Mouse (Mus musculus) ovary, postnatal 36 days (tissue): Measurements from ENCODE around the gene Aebp1.

Experiments used
- DNase-seq: peaks from one replicate; pipeline ENCODE4 v3.0.0; 2022; ENCODE audit warnings: low spot score, mixed read lengths

Aebp1 gene

DNA sequence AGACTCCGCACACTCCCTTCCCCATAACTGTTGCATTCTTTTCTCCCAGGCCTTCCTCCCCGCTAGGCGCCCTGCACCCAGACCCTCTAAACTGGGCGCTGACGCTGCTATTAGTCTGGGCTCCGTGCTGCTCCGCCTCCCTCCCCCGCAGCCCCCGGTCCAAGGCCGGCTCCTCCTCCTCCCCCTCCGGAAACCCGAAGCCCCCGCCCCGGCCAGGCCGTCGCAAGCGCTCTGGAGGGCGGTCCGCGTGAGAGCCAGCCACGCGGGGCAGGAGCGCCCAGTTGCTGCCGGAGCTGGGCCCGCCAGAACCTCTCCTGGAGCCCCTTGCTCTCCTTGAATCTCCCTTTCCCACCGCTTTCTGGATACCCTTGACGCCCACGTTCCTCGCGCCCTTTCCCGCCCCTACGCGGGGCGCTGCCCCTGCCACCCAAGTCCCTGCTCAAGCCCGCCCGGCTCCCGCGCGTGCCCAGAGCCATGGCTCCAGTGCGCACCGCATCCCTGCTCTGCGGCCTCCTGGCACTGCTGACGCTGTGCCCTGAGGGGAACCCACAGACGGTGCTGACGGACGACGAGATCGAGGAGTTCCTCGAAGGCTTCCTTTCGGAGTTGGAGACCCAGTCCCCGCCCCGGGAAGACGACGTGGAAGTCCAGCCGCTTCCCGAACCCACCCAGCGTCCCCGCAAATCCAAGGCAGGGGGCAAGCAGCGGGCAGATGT, at the start of gene Aebp1:
TSS of gene Aebp1 (plus strand) at position 270 of the 716 bp plus-strand sequence.
- peak; percentile 85 for DNase-seq

DNA sequence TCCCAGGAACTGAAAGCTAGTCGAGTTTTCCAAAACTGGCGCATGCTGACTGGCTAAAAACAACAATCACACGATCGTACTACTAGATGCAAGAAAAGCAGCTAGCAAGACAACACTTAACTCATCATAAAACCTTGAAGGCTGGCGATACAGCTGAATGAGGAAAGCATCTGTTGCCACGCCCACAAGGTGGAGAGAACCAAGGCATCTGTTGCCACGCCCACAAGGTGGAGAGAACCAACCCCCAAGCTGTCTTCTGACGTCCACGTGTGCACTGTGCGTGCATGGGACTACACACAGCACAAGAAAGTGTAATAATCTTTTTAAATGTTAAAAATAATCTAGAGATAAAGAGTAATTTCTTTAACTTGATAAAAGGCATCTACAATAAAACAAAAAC, 48.4 kb upstream of the Aebp1 start:
- no peak for DNase-seq

DNA sequence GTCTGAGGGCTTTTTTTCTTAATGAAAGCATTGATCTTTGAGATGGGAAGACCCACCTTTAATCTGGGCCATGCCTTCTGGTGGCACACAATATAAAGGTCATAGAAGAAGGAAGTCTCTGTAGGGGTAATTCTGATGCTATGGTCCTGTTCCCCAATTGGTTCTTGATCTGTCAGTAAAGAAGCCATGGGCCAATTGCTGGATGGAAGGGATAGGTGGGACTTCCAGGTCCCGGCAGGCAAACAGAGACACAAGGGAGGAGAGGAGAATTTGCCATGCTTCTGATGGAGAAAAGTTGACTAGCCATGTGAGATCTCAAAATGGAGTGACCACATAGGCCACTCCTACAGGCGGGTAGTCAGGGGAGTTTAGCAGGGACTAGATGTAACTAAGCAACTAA, 42.5 kb upstream of the Aebp1 start:
- no peak for DNase-seq

DNA sequence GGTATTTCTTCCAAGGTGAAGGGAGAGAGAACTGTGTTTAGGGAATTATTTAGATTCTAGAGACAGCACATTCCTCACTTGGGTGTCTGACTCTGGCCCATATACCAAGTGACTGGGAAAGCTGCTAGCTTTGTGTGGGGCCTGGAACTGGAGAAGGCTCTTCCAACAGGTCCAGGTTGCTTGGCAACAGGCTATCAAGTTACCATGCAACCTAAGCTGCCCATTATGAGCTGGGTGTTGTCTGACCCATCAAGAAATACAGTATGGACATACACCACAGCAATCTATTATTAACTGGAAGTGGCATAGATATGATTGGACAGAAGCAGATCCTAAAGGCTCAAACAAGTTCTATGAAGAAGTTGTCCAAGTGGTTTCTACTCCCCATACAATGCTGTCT, 36.3 kb upstream of the Aebp1 start:
- DNase-seq, result no peak

DNA sequence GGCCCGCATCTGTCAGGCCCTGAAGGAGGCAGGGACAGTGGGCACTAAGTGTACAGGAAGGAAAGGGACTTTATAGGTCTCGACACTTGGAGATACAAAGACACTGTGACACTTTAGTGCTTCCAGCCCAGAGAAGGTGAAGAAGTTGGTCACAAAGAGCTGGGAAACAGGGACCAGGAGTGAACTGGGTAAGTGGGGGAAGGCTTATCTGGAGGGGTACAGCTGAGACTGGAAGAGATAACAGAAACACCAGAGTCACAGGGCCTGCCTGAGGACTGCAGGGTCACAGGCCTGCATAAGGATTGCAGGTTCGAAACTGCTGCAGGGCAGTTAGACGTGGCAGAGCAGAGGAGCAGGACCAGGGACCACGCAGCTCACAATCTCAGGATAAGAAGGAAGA, 33.8 kb upstream of the Aebp1 start:
- no peak for DNase-seq

DNA sequence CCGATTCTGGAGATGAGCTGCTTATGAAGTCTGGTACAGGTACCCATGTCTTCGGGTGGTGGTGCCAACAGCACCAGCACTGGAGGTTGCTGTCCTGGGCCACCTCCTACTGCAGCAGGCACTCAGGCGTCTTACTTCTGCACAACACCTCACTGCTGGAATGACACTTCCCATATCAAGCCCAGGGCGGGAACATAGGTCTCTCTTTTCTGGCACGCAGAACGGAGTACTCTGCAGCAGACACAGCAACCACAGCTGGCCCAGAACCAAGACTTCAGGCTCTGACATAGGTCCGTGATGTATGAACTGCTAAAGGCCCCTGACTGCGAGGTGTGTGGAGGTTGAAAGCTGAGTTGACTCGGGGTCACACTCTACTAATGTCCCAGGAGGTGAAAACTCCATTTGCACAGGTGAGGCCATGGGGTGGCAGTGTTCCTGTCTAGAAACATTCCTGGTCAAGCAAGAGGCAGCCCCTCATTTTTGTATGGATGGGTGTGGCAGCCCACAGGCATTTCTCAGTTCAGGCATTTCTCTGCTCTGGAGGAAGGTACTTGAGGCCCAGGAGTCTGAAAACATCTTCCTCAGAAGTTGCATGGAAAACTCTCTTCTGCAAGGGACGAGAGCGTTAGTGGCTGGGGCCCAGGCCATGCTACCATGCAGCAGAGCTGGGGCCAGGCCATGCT, 33.1 kb upstream of the Aebp1 start:
- no peak for DNase-seq

DNA sequence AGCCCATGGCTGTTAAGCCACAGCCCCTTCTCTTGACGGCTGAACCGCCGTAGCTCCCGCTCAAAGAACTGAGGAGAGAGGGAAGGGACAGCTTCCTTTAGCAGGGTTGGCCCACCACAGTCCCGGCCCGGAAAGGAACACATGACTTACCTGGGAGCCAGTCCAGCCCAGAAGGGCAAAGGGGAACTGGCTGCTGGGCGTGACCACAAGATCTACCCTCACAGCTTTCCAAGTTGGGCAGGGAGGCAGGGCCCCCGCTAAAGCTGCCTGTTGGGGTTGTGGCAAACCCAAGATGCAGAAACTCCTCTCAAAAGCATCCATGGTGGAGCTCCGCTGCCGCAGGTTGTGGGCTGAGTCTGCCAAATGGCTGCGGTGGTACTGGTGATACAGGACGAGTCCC, 32.4 kb upstream of the Aebp1 start:
- no peak for DNase-seq

DNA sequence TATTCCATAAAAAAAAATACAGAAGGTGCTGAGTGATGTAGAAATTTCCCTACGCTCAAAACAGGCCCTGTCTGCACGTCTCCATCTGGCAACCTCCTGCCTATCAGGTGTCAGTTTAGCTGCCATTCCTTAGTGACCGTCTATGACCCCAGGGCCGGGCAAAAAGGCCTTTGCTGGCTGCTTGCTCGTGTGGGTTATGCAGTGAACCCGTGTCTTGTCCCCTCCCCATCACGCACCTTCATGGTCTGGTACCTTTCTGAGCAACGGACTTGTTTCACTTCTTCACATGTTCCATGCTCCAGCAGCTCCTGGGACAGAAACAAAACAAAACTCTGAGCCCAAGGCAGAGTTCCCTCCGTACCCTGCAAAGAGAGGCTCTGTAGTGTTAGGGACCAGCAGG, 27.2 kb upstream of the Aebp1 start:
- no peak for DNase-seq

DNA sequence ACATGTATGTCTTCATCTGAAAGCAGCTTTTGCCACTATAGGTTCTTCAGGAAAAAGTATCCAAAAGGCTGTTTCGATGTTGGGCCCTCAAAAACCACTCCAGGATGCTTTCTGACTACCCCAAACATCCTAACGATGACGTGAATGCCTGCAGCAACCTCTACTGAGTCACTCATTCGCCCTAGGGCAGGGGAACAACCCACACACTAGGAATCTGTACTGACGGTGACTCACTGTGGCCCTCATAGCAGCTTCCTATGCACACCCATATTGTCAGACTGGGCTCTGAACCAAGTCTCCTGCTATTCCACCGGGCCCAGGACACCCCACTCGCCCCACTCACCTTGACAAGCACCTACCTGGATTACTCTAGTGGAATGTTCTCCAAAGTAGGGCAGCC, 26.7 kb upstream of the Aebp1 start:
- no peak for DNase-seq

DNA sequence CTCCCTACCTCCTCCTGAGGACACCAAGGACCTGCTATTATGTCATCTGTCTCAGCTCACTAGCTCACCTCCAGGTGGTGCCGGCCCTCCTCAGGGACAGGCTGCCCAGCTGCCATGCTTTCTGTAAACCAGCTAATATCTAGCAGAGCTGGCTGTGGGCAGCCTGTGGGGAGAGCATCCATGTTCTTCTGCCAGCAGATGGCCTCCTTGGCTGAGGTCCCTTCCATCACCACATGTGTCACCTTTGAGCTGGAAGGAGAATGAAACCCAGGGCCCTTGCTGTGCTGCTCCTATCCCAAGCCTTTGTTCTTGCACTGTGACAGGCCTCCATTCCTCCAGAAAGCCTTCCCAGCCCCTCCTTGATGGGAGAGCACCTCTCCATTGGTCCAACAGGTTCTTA, 25.6 kb upstream of the Aebp1 start:
- no peak for DNase-seq

DNA sequence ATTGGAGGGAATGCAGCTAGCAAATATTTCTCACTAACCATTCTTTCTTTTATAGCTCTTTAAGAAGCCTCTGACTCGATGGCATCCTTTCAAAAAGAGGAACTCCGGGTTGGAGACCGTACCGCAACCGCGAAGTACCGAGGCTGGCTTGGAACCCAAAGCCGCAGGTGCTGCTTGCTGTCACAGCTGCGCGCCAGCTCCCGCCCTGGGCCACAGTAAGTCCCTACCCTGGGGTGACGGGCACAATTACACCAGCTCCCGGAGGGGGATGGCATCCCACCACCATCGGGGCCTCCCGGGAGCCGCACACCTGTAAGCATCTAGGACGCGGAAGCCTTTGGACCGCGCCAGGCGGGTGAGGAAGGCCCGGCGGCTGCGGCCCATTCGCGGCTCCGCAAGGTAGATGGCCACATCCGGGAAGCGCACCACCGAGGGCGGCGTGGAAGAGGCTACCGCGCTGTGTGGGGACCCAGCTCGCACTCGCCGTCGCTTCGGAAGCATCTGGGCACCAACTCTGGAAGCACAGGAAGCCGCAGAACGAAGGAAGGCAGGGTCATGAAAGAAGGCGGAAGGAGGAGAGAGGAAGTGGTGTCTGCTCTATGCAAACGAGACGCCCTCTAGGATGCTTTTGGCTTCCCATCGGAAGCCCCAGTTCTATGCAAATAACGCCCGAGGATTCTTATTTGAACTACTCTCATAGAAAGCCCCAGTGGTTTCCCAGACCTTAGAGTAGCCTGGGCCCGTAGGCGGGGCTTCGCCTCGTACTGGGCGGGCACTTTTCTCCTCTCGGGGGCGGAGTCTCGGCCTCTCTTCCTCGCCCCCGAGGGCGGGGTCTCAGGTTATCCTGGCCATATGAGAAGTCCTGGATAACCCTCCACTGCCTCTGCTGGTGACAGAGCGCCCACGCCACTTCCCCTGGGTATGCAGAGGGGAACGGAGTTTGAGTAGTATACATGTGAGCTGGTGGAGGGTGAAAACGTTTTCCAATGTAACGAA, 24.2 kb upstream of the Aebp1 start, which contains the start of gene Polm:
TSS of gene Polm (minus strand) at position 766 of the 996 bp plus-strand sequence.
- peak; percentile 92 for DNase-seq

DNA sequence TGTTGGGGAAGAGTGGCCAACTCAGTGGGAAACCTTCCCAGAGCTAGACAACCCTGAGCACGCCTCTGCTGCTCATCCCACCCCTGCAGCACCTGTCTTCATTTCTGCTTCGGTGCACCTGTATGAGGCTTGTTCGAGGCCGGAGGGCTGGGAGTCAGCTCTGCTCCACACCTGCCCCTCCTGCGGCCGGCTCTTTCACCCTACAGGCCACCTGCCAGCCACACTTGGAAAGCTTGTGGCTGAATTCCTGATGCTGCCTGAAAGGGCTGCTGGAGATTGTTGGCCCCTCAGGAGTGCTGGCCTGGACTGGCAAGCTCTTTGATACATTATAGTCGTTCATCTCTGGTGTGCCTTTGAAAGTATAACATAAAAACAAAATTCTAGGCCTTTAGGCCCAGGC, 21.4 kb upstream of the Aebp1 start:
- no peak for DNase-seq

DNA sequence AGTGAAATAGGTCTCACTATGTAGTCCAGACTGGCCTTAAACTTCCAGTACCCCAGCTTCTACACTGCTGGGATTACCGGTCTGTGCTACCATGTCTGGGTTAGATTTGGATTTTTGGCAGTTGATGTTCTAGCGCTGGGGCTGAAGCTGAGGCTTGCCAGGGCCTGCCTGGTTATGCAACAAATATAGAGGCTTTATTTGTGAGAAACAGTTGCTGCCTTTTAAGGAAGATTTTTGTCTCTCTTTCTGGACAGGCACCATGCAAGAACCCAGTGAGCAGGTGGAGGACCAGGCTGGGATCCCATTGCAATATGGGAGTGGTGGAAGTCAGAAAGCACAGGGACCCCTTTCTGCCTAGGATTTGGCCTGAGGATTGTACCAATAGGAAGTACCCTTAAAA, 20.0 kb upstream of the Aebp1 start:
- no peak for DNase-seq

DNA sequence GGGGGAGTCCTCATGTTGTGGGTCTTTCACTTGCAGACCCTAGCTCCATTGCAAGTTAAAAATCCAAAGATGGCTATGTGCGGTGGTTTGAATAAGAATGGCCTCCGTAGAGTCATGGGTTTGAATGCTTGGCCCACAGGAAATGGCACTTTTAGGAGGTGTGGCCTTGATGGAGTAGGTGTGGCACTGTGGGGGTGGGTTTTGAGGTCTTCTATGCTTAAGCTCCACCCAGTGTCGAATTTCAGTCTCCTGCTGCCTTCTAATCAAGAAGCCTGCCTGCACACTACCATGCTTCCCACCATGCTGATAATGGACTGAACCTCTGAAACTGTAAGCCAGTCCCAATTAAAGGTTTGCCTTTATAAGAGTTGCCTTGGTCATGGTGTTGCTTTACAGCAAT, 18.6 kb upstream of the Aebp1 start:
- DNase-seq, result no peak

DNA sequence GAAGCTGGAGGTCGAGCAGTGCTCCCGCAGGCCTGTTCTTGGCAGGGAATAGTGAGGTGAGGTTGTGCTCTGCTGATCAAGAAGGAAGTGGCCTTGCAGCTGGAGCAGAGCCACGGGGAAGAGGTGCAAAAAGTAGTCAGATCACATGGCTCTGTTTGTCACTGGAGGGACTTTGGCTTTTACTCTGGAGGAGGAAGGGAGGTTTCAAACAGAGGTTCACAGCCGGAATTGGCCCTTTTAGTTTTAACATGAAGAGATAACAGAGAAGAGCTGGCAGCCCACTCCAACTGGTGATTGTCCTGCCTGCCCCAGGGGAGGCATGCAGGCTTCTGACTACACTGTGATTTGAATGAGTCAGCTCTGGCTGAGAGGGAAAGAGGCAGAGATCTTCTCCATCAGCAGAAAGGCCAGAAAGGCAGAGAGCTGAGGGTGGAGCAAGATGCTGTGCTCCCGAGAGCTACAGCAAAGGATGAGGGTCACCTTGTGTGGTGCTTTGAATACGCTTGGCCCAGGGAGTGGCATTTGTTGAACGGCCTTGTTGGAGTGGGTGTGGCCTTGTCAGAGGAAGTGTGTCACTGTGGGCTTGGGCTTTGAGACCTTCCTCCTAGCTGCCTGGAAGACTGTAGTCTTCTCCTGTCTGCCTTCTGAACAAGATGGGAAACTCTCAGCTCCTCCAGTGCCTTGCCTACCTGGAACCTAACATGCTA, 15.0 kb upstream of the Aebp1 start:
- peak; percentile 51 for DNase-seq

DNA sequence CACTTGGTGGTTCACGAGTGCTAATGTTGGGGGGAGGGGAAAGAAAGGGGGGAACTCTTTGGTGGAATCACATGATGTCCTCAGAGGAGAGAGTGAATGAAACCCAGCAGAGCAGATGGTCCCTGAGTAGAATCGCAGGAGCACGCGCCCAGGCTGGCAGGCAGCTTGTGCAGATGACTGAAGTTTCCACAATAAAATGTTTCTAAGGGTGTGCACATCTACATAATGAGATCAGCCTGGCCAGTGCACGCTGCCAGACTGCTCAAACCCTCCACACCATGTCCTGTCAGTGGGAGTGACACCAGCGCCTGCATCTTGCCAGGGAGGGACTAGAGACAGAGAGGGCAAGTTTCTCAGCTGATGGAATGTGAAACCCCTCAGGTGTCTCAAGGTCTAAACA, 13.0 kb upstream of the Aebp1 start:
- no peak for DNase-seq

DNA sequence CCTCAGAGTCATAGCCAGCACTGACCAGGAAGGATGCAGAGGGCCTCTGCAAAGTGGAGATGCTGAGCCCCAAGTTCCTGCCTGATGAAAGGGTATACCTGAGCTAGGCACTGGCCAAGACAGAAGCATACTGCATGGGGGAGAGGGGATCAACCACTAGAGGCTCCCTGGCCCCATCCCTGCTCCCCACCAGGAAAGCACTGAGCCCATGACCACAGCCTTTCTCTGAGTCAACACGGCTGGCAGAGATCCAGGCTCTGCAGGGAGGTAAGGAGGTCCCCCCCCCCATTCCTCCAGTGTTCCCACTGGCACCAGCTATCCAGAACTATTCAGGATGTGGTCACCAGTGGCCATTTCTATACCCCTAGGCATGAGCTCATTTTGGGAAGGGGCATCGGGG, 12.4 kb upstream of the Aebp1 start:
- no peak for DNase-seq

DNA sequence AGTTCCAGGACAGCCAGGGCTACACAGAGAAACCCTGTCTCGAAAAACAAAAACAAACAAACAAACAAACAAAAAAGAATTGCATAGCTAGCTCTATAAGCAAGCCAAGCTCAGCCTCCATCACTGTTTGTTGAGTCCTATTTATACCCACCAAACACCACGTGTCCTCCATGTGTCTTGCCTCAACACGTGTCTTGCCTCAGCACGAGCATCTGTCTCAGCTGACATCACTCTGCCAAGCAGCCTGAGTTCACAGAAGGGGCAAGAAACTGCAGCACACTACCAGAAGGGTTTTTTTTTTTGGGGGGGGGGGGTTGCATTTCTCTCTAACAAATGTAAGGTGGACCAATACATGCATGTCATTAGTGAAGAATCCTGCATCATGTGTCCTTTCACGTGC, 11.3 kb upstream of the Aebp1 start:
- DNase-seq, result no peak

DNA sequence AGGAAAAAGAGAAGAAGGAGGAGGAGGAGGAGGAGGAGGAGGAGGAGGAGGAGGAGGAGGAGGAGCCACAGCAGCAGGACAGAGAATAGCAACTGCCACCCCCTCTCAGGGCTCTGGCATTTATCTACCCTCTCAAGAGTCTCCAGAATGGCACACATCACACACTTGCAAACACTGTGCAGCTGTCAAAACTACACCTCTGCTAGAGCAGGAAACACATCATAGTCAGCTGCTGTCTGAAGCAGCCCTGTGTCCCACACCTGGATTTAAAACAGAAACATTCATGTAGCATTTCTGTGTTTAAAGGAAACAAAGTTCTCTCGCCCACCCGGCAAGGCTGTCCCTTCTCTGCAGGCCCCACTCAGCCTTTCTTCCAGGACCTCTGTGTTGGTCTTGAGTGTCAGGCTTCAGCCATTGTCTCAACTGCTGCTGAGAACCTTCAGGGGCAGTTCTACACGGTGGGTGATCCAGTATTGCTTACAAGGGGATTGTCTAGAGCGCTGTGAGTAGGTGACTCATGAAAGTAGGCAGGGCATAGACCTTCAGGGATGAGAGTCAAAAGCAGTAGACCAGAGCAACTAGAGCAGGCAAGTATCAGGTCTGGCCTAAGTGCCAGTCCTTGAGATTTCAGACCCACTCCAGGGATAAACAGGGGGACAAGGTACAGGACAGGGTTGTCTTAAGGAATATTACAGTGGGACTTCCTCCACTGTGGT, 10.6 kb upstream of the Aebp1 start:
- DNase-seq, result no peak

DNA sequence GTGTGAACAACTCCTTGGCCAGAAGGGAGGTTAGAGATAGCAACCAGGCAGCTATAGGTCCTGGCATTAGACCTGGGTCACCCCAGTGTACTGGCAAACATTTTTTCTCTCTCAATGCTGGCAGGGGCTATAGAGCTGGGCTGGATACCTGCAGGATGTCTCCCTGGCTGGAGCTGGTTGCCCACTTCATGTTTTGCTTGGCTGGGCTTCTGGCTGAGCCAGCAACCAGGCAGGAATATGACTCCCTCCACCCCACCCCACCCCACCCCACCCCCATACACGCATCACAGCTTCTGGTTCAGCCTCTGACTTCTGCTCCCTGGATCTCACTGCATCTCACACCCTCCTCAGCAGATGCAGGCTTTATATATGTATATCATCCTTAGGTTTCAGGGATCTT, 9.4 kb upstream of the Aebp1 start:
- no peak for DNase-seq

DNA sequence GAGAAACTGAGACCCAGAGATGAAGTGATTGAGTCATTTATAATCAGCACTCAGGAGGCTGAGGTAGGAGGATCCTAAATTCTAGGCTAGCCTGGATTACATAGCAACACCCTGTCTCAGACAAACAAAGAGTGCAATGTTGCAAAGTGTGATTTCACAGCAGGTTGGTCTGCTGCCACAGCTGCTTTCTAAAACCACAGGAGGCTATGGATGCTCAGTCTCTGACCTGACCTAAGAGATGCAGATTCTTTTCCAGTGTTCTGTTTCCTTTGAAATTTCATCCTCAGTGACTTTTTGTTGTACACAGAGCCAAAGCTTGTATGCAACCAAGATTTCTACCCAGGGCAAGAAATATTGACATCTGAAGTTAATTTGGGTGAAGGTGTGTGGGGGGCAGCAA, 6.3 kb upstream of the Aebp1 start:
- no peak for DNase-seq
